8 mouse cellular contexts compared by ENCODE assay signal in genomic region chr7:122066102-122066944, GRCm38 (mm10). TPM values are rescaled to one million over a fixed set of nuclear protein-coding genes. Genes with fewer than 3 reads are reported as not detected.
DNase-seq lines count a peak whose midpoint lies in the region; ATAC-seq and TF ChIP-seq lines count a peak whose summit lies in the region.

No protein-coding gene starts in this region.

- H3K27me3 ChIP-seq in kidney, embryonic 16.5 days (ENCODE audit: insufficient read depth, low read length), result no peaks in the 10 kb centered on the region
- H3K27me3 ChIP-seq in forebrain, embryonic 13.5 days, result no peaks in the 10 kb centered on the region
- H3K27me3 ChIP-seq in liver, embryonic 14.5 days (ENCODE audit: control insufficient read depth, insufficient read depth, low read length), result no peaks in the 10 kb centered on the region

- peaks cover 18% of the 10 kb centered on the region for H3K36me3 ChIP-seq in kidney, embryonic 16.5 days (ENCODE audit: insufficient read depth, low read length)
- peaks cover 33% of the 10 kb centered on the region for H3K36me3 ChIP-seq in forebrain, embryonic 13.5 days (ENCODE audit: poor library complexity, severe bottlenecking)
- H3K36me3 ChIP-seq in liver, embryonic 14.5 days (replicated peaks; ENCODE audit: control insufficient read depth, insufficient read depth, low read depth), result peaks cover 7% of the 10 kb centered on the region

- TF ChIP-seq EP300 in liver, embryonic 14.5 days (IDR thresholded peaks at IDR 0.05; ENCODE audit: low read depth), result no peak

- DNase-seq in kidney, adult 11 months, result no peak
- DNase-seq in MEL-GATA-1-ER (ENCODE audit: extremely low read depth, low read depth), result peak; percentile 40
- no peak for DNase-seq in liver, embryonic 14.5 days (ENCODE audit: low read depth in 3 of 3, low spot score in 3 of 3)
- DNase-seq in gastrocnemius, postnatal 4 days (ENCODE audit: low spot score in 2 of 2), result no peak
- no peak for DNase-seq in right cerebral cortex, postnatal 36 days (ENCODE audit: low spot score in 2 of 2)

- peak overlapping the region; percentile 97 for H3K27ac ChIP-seq in kidney, embryonic 16.5 days (ENCODE audit: low read length)
- peak overlapping the region; percentile 96 for H3K27ac ChIP-seq in forebrain, embryonic 13.5 days
- H3K27ac ChIP-seq in liver, embryonic 14.5 days, result peak overlapping the region; percentile 32

- no peak for TF ChIP-seq CTCF in liver, embryonic 14.5 days (IDR thresholded peaks at IDR 0.05; ENCODE audit: low read depth)

- no peaks in the 10 kb centered on the region for H3K9me3 ChIP-seq in kidney, embryonic 16.5 days (ENCODE audit: low read length)
- no peaks in the 10 kb centered on the region for H3K9me3 ChIP-seq in forebrain, embryonic 13.5 days (replicated peaks)
- H3K9me3 ChIP-seq in liver, embryonic 14.5 days (ENCODE audit: control insufficient read depth, low read length), result no peaks in the 10 kb centered on the region

- H3K9ac ChIP-seq in kidney, embryonic 16.5 days (replicated peaks; ENCODE audit: low read length), result peak overlapping the region; percentile 98
- H3K9ac ChIP-seq in forebrain, embryonic 13.5 days, result peak overlapping the region; percentile 95
- peak overlapping the region; percentile 84 for H3K9ac ChIP-seq in liver, embryonic 14.5 days (replicated peaks)

- peak overlapping the region; percentile 69 for H3K4me2 ChIP-seq in kidney, embryonic 16.5 days (replicated peaks; ENCODE audit: low read depth, low read length)
- H3K4me2 ChIP-seq in forebrain, embryonic 13.5 days, result peak overlapping the region; percentile 71
- H3K4me2 ChIP-seq in liver, embryonic 14.5 days (ENCODE audit: low read depth), result peak overlapping the region; percentile 90

- 15% methylated on average over 31 of the region's 31 CpGs for WGBS in kidney, embryonic 16.5 days
- WGBS in forebrain, embryonic 13.5 days, result 18% methylated on average over 31 of the region's 31 CpGs
- WGBS in liver, embryonic 14.5 days (ENCODE audit: insufficient replicate concordance), result 6% methylated on average over 31 of the region's 31 CpGs

- peak overlapping the region; percentile 99 for H3K4me3 ChIP-seq in kidney, embryonic 16.5 days (ENCODE audit: low read length)
- H3K4me3 ChIP-seq in forebrain, embryonic 13.5 days, result peak overlapping the region; percentile 97
- peak overlapping the region; percentile 88 to 89 for H3K4me3 ChIP-seq in liver, embryonic 14.5 days (ENCODE audit: insufficient read depth in 1 of 2, low read depth in 2 of 2, low read length in 2 of 2)

- ATAC-seq in kidney, embryonic 16.5 days (ENCODE audit: low FRiP score, low TSS enrichment), result no peak; the same call in 1 of the 2 replicates
- no peak; the same call in 1 of the 2 replicates for ATAC-seq in forebrain, embryonic 13.5 days
- no peak for ATAC-seq in liver, embryonic 14.5 days (ENCODE audit: insufficient read depth)
- no peak for ATAC-seq in granulocyte monocyte progenitor cell, adult 5-6 weeks (replicated peaks; ENCODE audit: poor library complexity, severe bottlenecking)

- peaks cover 17% of the 10 kb centered on the region for H3K4me1 ChIP-seq in kidney, embryonic 16.5 days (ENCODE audit: insufficient read depth, low read length)
- peaks cover 36% of the 10 kb centered on the region for H3K4me1 ChIP-seq in forebrain, embryonic 13.5 days
- peaks cover 11 to 17% of the 10 kb centered on the region in 2 experiments for H3K4me1 ChIP-seq in liver, embryonic 14.5 days (replicated peaks; ENCODE audit: control insufficient read depth in 2 of 2, insufficient read depth in 2 of 2, low read length in 1 of 2)

RNA-seq across cellular contexts. Expression of gene Ubfd1, which starts 0.7 kb away (rescaled TPM):
- polyA plus RNA-seq in kidney, embryonic 16.5 days (2015; fragmentation: Nextera tagmentation; extraction: Ambion mirVana), result 58.5 and 64.3 TPM in 2 replicates
- polyA plus RNA-seq in forebrain, embryonic 13.5 days (2015; fragmentation: Nextera tagmentation; extraction: Ambion mirVana), result 54.6 and 58.2 TPM in 2 replicates
- 11.3 and 11.7 TPM in 2 replicates for polyA plus RNA-seq in liver, embryonic 14.5 days (2012; rRNA removed)
- 16.9 and 20.5 TPM in 2 replicates for polyA plus RNA-seq in liver, embryonic 14.5 days (2014; fragmentation: Nextera tagmentation; extraction: Ambion mirVana)
- total RNA-seq in granulocyte monocyte progenitor cell, adult 5-6 weeks (2014; fragmentation: Nextera tagmentation), result 40.0 and 41.5 TPM in 2 replicates
- 35.7 and 36.5 TPM in 2 replicates for total RNA-seq in granulocyte monocyte progenitor cell, adult 5-6 weeks (2017)
- total RNA-seq in gastrocnemius, postnatal 4 days (2021), result 10 to 100 TPM; 53.0 to 57.4 TPM

RNA-seq across cellular contexts. Expression of gene Ears2, which starts 0.7 kb away (rescaled TPM):
- polyA plus RNA-seq in kidney, embryonic 16.5 days (2015; fragmentation: Nextera tagmentation; extraction: Ambion mirVana), result 18.2 and 19.4 TPM in 2 replicates
- polyA plus RNA-seq in forebrain, embryonic 13.5 days (2015; fragmentation: Nextera tagmentation; extraction: Ambion mirVana), result 10.9 and 12.2 TPM in 2 replicates
- polyA plus RNA-seq in liver, embryonic 14.5 days (2012; rRNA removed), result 3.7 and 4.0 TPM in 2 replicates
- polyA plus RNA-seq in liver, embryonic 14.5 days (2014; fragmentation: Nextera tagmentation; extraction: Ambion mirVana), result 6.9 and 7.9 TPM in 2 replicates
- total RNA-seq in granulocyte monocyte progenitor cell, adult 5-6 weeks (2014; fragmentation: Nextera tagmentation), result 7.0 and 12.1 TPM in 2 replicates
- total RNA-seq in granulocyte monocyte progenitor cell, adult 5-6 weeks (2017), result 5.8 and 7.2 TPM in 2 replicates
- total RNA-seq in gastrocnemius, postnatal 4 days (2021), result 10 to 100 TPM; 13.2 to 14.1 TPM

RNA-seq across cellular contexts. Expression of gene Ndufab1, which starts 35.4 kb away (rescaled TPM):
- 713 and 761 TPM in 2 replicates for polyA plus RNA-seq in kidney, embryonic 16.5 days (2015; fragmentation: Nextera tagmentation; extraction: Ambion mirVana)
- polyA plus RNA-seq in forebrain, embryonic 13.5 days (2015; fragmentation: Nextera tagmentation; extraction: Ambion mirVana), result 653 and 663 TPM in 2 replicates
- polyA plus RNA-seq in liver, embryonic 14.5 days (2012; rRNA removed), result 32.6 and 58.5 TPM in 2 replicates
- 419 and 440 TPM in 2 replicates for polyA plus RNA-seq in liver, embryonic 14.5 days (2014; fragmentation: Nextera tagmentation; extraction: Ambion mirVana)
- total RNA-seq in granulocyte monocyte progenitor cell, adult 5-6 weeks (2014; fragmentation: Nextera tagmentation), result 218 and 319 TPM in 2 replicates
- 102 and 116 TPM in 2 replicates for total RNA-seq in granulocyte monocyte progenitor cell, adult 5-6 weeks (2017)
- total RNA-seq in gastrocnemius, postnatal 4 days (2021), result 100 to 1,000 TPM; 476 to 560 TPM

RNA-seq across cellular contexts. Expression of gene Gga2, which starts 45.3 kb away (rescaled TPM):
- 89.3 and 89.6 TPM in 2 replicates for polyA plus RNA-seq in kidney, embryonic 16.5 days (2015; fragmentation: Nextera tagmentation; extraction: Ambion mirVana)
- polyA plus RNA-seq in forebrain, embryonic 13.5 days (2015; fragmentation: Nextera tagmentation; extraction: Ambion mirVana), result 54.8 and 61.2 TPM in 2 replicates
- 21.9 and 23.5 TPM in 2 replicates for polyA plus RNA-seq in liver, embryonic 14.5 days (2012; rRNA removed)
- polyA plus RNA-seq in liver, embryonic 14.5 days (2014; fragmentation: Nextera tagmentation; extraction: Ambion mirVana), result 18.2 and 21.4 TPM in 2 replicates
- 22.6 and 24.3 TPM in 2 replicates for total RNA-seq in granulocyte monocyte progenitor cell, adult 5-6 weeks (2014; fragmentation: Nextera tagmentation)
- total RNA-seq in granulocyte monocyte progenitor cell, adult 5-6 weeks (2017), result 19.2 and 21.0 TPM in 2 replicates
- 10 to 100 TPM; 47.7 to 52.9 TPM for total RNA-seq in gastrocnemius, postnatal 4 days (2021)

Comparison
In these comparisons a context has a peak if more than half of its experiments do, and no peak if none do; other contexts are left out.
1. H3K27ac ChIP-seq: peak in every context shown above with its lines; median percentile 97 in kidney, embryonic 16.5 days; 96 in forebrain, embryonic 13.5 days; 32 in liver, embryonic 14.5 days.